Mouse (Mus musculus): ENCODE results near the gene Cadps2. TPM values are rescaled to one million over a fixed set of nuclear protein-coding genes. Genes with fewer than 3 reads are reported as not detected.

The Cadps2 gene
- total and polyA plus RNA-seq, 3 experiments: not detected

- dilution Hi-C loops (cut with MboI; ENCODE audit: extremely low pct_ligation_motif_present, extremely low pct_unique_long_range_greater_than_20kb, low sequenced_read_pairs): no loop called here
- DNase-seq (ENCODE audit: extremely low read depth): peak; percentile 10
- Histone ChIP-seq H3K4me1 (ENCODE audit: control insufficient read depth in 1 of 2, insufficient read depth in 2 of 2) (no peaks in the 10 kb centered on the region), H3K9me3 (replicated peaks; ENCODE audit: low read length) (no peaks in the 10 kb centered on the region), H3K9ac (ENCODE audit: insufficient read depth, low read depth) (no peak overlapping the region), H3K27me3 (replicated peaks) (no peaks in the 10 kb centered on the region), H3K4me3 (replicated peaks in 1 of 3; ENCODE audit: low read depth in 2 of 3, low read length in 2 of 3, poor library complexity in 1 of 3) (no peak overlapping the region), H3K27ac (ENCODE audit: insufficient read depth, low read depth) (no peak overlapping the region), H3K79me2 (replicated peaks; ENCODE audit: control insufficient read depth, extremely low read depth, insufficient read depth, poor library complexity, severe bottlenecking) (no peaks in the 10 kb centered on the region), H3K36me3 (replicated peaks in 1 of 2; ENCODE audit: control insufficient read depth in 1 of 2, insufficient read depth in 1 of 2, low read length in 1 of 2) (no peaks in the 10 kb centered on the region), H3K4me2 (ENCODE audit: insufficient read depth, low read depth, poor library complexity, severe bottlenecking) (no peak overlapping the region)
- in situ Hi-C loops (cut with MboI; ENCODE audit: low pct_ligation_motif_present, low pct_unique_long_range_greater_than_20kb, low sequenced_read_pairs): loop anchor here (25.0 kb wide), 1 partner anchor 285 kb away; no protein-coding TSS in a partner anchor
- TF ChIP-seq ZMIZ1 (IDR thresholded peaks at IDR 0.05; ENCODE audit: low read depth, low read length) (no peak), RCOR1 (conservative IDR thresholded peaks at IDR 0.05; ENCODE audit: low read depth, low read length) (no peak), CTCF (conservative IDR thresholded peaks at IDR 0.05 in 1 of 2, IDR thresholded peaks at IDR 0.05 in 1 of 2; ENCODE audit: low read depth in 2 of 2, low read length in 2 of 2) (peak in 1 of 2 experiments; percentile 24; a peak in 1 of 4 replicates), RAD21 (IDR thresholded peaks at IDR 0.05; ENCODE audit: low read depth, low read length) (peak; percentile 4)
Observed at GRCm38 (mm10) chr6:23472686-23473085, 366.5 kb downstream of the Cadps2 start.

DNA sequence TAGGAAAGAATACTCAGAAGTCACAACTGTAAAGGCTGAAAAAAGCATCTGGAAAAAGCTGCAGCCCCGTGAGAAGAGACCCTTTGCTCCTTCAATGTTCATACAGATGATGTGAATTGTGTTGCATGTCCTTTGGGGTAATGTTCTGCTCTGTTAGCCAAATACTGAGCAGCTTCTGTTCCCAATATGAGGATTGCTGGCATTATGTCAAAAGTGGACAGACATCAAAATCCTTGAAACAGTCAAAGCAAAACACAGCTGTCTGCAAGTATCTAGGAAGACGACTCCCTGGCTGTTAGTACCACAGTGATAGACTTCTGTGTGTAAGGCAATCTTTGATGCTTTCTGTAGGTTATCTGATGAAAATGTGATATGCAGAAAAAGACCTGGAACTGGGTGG, 367.4 kb downstream of the Cadps2 start:
- no peak for DNase-seq (ENCODE audit: extremely low read depth)
- TF ChIP-seq E2F4 (IDR thresholded peaks at IDR 0.05; ENCODE audit: insufficient replicate concordance, low read depth, low read length) (no peak), TBP (conservative IDR thresholded peaks at IDR 0.05; ENCODE audit: low read depth, low read length) (no peak), ETS1 (conservative IDR thresholded peaks at IDR 0.05; ENCODE audit: low read depth, low read length) (no peak), ZNF384 (IDR thresholded peaks at IDR 0.05; ENCODE audit: low read depth, low read length) (no peak), MAFK (IDR thresholded peaks at IDR 0.05; ENCODE audit: insufficient replicate concordance, low read length) (no peak), JUND (conservative IDR thresholded peaks at IDR 0.05; ENCODE audit: low read depth, low read length) (no peak), MEF2A (IDR thresholded peaks at IDR 0.05; ENCODE audit: borderline replicate concordance, low read depth, low read length) (no peak), SMC3 (IDR thresholded peaks at IDR 0.05; ENCODE audit: low read depth, low read length) (no peak)
- Histone ChIP-seq H3K9ac (ENCODE audit: insufficient read depth, low read depth) (no peak overlapping the region), H3K4me1 (ENCODE audit: control insufficient read depth in 1 of 2, insufficient read depth in 2 of 2) (no peaks in the 10 kb centered on the region), H3K27me3 (replicated peaks) (no peaks in the 10 kb centered on the region), H3K27ac (ENCODE audit: insufficient read depth, low read depth) (no peak overlapping the region), H3K4me2 (ENCODE audit: insufficient read depth, low read depth, poor library complexity, severe bottlenecking) (no peak overlapping the region), H3K36me3 (replicated peaks in 1 of 2; ENCODE audit: control insufficient read depth in 1 of 2, insufficient read depth in 1 of 2, low read length in 1 of 2) (no peaks in the 10 kb centered on the region), H3K79me2 (replicated peaks; ENCODE audit: control insufficient read depth, extremely low read depth, insufficient read depth, poor library complexity, severe bottlenecking) (no peaks in the 10 kb centered on the region), H3K9me3 (replicated peaks; ENCODE audit: low read length) (no peaks in the 10 kb centered on the region), H3K4me3 (replicated peaks in 1 of 3; ENCODE audit: low read depth in 2 of 3, low read length in 2 of 3, poor library complexity in 1 of 3) (no peak overlapping the region)
- in situ Hi-C loops (cut with MboI; ENCODE audit: low pct_ligation_motif_present, low pct_unique_long_range_greater_than_20kb, low sequenced_read_pairs) (loop anchor here (25.0 kb wide), 1 partner anchor 285 kb away; no protein-coding TSS in a partner anchor), dilution Hi-C loops (cut with MboI; ENCODE audit: extremely low pct_ligation_motif_present, extremely low pct_unique_long_range_greater_than_20kb, low sequenced_read_pairs) (no loop called here)

DNA sequence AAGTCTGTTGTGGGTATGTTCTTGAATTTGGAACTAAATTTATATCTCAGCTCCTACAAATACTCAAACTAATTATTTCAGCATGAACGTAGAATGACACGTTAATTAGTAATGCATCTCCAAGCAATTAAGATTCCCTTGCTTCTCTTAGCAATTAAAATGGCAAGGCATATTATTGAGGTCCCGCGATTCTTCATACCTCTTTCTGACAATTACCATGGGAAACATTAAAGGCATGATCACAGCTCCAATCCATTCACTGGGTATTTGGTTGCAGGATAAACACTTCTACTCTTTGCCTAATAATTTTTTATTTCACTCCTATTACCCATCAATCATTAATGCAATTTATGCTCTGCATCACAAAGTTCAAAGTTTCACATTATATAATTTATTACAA, 371.3 kb downstream of the Cadps2 start:
- DNase-seq (ENCODE audit: extremely low read depth): no peak

More for the DNA sequence above, 371.3 kb downstream of the Cadps2 start:
- Histone ChIP-seq H3K4me2 (ENCODE audit: insufficient read depth, low read depth, poor library complexity, severe bottlenecking) (no peak overlapping the region), H3K4me1 (ENCODE audit: control insufficient read depth in 1 of 2, insufficient read depth in 2 of 2) (no peaks in the 10 kb centered on the region), H3K27me3 (replicated peaks) (no peaks in the 10 kb centered on the region), H3K79me2 (replicated peaks; ENCODE audit: control insufficient read depth, extremely low read depth, insufficient read depth, poor library complexity, severe bottlenecking) (no peaks in the 10 kb centered on the region), H3K9me3 (replicated peaks; ENCODE audit: low read length) (no peaks in the 10 kb centered on the region), H3K9ac (ENCODE audit: insufficient read depth, low read depth) (no peak overlapping the region), H3K36me3 (replicated peaks in 1 of 2; ENCODE audit: control insufficient read depth in 1 of 2, insufficient read depth in 1 of 2, low read length in 1 of 2) (no peaks in the 10 kb centered on the region), H3K4me3 (replicated peaks in 1 of 3; ENCODE audit: low read depth in 2 of 3, low read length in 2 of 3, poor library complexity in 1 of 3) (no peak overlapping the region), H3K27ac (ENCODE audit: insufficient read depth, low read depth) (no peak overlapping the region)
- TF ChIP-seq MAZ (IDR thresholded peaks at IDR 0.05; ENCODE audit: low read depth, low read length) (no peak), GABPA (IDR thresholded peaks at IDR 0.05; ENCODE audit: insufficient replicate concordance, low read depth, low read length) (no peak)
- in situ Hi-C loops (cut with MboI; ENCODE audit: low pct_ligation_motif_present, low pct_unique_long_range_greater_than_20kb, low sequenced_read_pairs) (loop anchor here (25.0 kb wide), 1 partner anchor 281 kb away; no protein-coding TSS in a partner anchor), dilution Hi-C loops (cut with MboI; ENCODE audit: extremely low pct_ligation_motif_present, extremely low pct_unique_long_range_greater_than_20kb, low sequenced_read_pairs) (no loop called here)

All from CH12.LX (cell line).